Mouse (Mus musculus) cerebellum, adult (tissue): ENCODE results near the gene Tcf21.

ENCODE experiments used
- ATAC-seq: cut with Nextera tagmentation; 2 replicates; pipeline ENCODE4 v1.9.2; 2017; ENCODE audit warnings: mild to moderate bottlenecking, moderate library complexity, mixed read lengths; ENCODE audit not compliant: insufficient number of reproducible peaks, low FRiP score, low TSS enrichment

The Tcf21 gene

GRCm38 (mm10) chr10:22819871-22820590 is at the start of gene Tcf21:
Gene Tcf21 (minus strand): TSS chr10:22820174.
- ATAC-seq: no peak

GRCm38 (mm10) chr10:22868386-22868918 is 48.5 kb upstream of the Tcf21 start:
- ATAC-seq: no peak

- ATAC-seq: no peak
Measured at GRCm38 (mm10) chr10:22867210-22867609, 47.2 kb upstream of the Tcf21 start.

- ATAC-seq: no peak
Measured at GRCm38 (mm10) chr10:22858111-22858510, 38.1 kb upstream of the Tcf21 start.

- no peak for ATAC-seq
Measured at GRCm38 (mm10) chr10:22854330-22854729, 34.4 kb upstream of the Tcf21 start.

GRCm38 (mm10) chr10:22845351-22845750 is 25.4 kb upstream of the Tcf21 start:
- no peak for ATAC-seq

GRCm38 (mm10) chr10:22844731-22845130 is 24.8 kb upstream of the Tcf21 start:
- no peak for ATAC-seq

- ATAC-seq: no peak
Measured at GRCm38 (mm10) chr10:22843440-22844361, 23.7 kb upstream of the Tcf21 start.

- no peak for ATAC-seq
Measured at GRCm38 (mm10) chr10:22842781-22843439, 22.9 kb upstream of the Tcf21 start.

- no peak for ATAC-seq
Measured at GRCm38 (mm10) chr10:22842113-22842512, 22.1 kb upstream of the Tcf21 start.

- no peak for ATAC-seq
Measured at GRCm38 (mm10) chr10:22826244-22826643, 6.3 kb upstream of the Tcf21 start.

- no peak for ATAC-seq
Measured at GRCm38 (mm10) chr10:22822896-22823295, 2.9 kb upstream of the Tcf21 start.

- ATAC-seq: no peak
Measured at GRCm38 (mm10) chr10:22822486-22822885, 2.5 kb upstream of the Tcf21 start.

- ATAC-seq: no peak
Measured at GRCm38 (mm10) chr10:22821709-22822108, 1.7 kb upstream of the Tcf21 start.

- no peak for ATAC-seq
Measured at GRCm38 (mm10) chr10:22821267-22821666, 1.3 kb upstream of the Tcf21 start.

GRCm38 (mm10) chr10:22820841-22821240 is 867 bp upstream of the Tcf21 start:
- ATAC-seq: no peak

- ATAC-seq: 0 out of 2 replicates have a peak, but pooled peaks have one; percentile 31
Measured at GRCm38 (mm10) chr10:22819239-22819870, 619 bp downstream of the Tcf21 start.

GRCm38 (mm10) chr10:22818600-22819238 is 1.3 kb downstream of the Tcf21 start:
- ATAC-seq: no peak

- no peak for ATAC-seq
Measured at GRCm38 (mm10) chr10:22817976-22818375, 2.0 kb downstream of the Tcf21 start.

GRCm38 (mm10) chr10:22817561-22817960 is 2.4 kb downstream of the Tcf21 start:
- no peak for ATAC-seq
